Mouse (Mus musculus): ENCODE results near the gene Entpd1.
"Not testable (repeated sequence)": the region's sequence is repeated elsewhere in the genome, so short reads cannot be mapped to it uniquely, and the experiment has no call there.

Gene Entpd1

GRCm38 (mm10) chr19:40611830-40612506, at the start of gene Entpd1, which contains the start of gene Tctn3:
Gene Entpd1 (plus strand): TSS chr19:40612366.
Gene Tctn3 (minus strand): TSS chr19:40612233.
- peak; percentile 96 to 98 for DNase-seq

DNA sequence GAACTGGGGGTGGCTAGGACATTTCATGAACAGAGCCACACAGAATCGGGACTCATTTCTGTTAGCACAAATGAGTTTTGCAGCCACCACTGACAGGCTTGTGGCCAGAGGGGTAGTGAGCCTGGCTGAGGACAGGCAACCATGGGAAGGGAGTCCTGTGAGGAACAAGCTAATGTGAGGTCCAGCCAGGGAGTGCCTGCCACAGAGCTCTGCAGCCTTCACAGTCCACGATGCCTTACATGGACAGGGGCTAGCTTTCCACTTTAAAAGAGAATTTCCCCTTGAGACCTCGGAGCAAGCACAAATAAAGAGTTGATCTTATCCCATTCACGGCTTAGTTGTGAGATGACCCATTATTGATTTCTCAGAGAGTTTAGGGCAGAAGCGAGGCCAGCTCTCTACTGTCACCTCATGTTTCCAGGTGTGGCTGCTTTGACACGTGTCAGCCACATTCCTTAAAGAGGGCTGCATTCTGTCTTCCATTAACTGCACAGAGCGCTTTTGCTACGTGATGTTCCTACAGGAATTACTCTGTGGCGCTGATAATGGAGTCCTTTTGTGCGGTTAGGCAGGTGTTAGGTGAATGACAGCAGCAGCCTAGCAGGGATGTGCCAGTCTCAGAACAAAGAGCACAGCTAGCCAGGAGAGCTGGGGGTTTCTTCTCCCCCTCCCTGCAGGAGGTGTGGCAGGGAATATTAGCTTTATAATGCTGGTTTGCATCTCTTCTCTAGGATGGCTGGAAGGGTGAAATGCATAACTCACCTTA, 48.1 kb upstream of the Entpd1 start:
- DNase-seq, result no peak

DNA sequence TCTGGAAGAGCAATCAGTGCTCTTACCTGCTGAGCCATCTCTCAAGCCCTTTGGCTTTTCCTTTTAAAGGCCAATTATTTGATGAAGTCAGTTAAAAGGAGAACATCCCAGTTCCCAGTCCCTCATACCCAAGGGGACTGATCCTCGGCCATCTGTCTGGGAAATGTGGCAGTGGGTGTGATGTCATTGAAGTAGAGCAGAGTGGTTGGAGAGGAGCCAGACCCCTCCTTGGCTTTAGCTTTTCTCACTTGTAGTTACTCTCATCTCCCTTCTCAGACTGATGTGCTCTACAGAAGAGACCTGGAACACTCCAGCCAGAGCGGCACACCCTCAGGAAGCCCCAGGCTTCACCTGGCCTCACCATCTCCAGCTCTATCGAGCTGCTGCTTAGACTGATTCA, 44.5 kb upstream of the Entpd1 start:
- peak; percentile 33 to 40 for DNase-seq

GRCm38 (mm10) chr19:40570726-40571125, 41.4 kb upstream of the Entpd1 start:
- no peak for DNase-seq

DNA sequence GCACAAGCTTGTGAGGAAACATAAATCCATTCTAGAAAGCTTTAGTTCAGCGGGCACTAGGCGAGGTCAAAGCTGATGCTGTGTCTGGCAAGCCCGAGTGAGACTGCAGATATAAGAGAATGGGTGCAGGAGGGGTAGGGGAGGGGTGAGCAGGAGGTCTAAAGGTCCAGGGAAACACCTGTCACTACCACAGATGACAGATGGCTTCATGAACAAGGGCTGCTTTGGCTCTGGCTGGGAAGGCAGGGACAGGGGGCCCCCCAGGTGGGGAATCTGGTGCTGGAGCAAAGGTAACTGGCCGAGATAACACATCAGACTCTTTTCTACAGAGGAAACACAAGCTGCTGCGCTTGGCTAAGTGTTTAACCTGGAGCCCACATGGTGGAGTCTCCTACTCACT, 36.7 kb upstream of the Entpd1 start:
- DNase-seq, result peak; percentile 47 to 62

- DNase-seq, result no peak
These were observed 31.3 kb upstream of the Entpd1 start for GRCm38 (mm10) chr19:40580902-40581301.

DNA sequence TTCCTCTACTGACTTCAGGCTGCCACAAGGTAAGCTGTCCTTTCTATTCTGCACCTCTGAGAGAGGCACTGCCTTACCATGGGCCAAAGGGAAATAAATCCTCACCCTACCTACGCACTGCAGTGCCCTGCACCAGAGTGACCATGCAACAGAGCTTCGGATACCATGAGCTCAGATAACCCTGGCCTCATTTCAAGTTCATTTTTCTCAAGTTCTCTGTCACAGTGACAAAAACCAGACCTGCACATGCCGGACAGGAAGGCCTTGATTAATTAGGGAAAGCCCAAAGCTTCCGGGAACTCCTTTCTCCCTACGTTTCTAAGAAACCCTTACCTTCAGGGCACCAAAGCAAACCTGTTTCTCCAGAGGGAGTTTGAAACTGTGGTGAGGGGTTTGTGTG, 30.5 kb upstream of the Entpd1 start:
- DNase-seq, result no peak

- DNase-seq, result no peak
These were observed 25.3 kb upstream of the Entpd1 start for GRCm38 (mm10) chr19:40586908-40587307.

DNA sequence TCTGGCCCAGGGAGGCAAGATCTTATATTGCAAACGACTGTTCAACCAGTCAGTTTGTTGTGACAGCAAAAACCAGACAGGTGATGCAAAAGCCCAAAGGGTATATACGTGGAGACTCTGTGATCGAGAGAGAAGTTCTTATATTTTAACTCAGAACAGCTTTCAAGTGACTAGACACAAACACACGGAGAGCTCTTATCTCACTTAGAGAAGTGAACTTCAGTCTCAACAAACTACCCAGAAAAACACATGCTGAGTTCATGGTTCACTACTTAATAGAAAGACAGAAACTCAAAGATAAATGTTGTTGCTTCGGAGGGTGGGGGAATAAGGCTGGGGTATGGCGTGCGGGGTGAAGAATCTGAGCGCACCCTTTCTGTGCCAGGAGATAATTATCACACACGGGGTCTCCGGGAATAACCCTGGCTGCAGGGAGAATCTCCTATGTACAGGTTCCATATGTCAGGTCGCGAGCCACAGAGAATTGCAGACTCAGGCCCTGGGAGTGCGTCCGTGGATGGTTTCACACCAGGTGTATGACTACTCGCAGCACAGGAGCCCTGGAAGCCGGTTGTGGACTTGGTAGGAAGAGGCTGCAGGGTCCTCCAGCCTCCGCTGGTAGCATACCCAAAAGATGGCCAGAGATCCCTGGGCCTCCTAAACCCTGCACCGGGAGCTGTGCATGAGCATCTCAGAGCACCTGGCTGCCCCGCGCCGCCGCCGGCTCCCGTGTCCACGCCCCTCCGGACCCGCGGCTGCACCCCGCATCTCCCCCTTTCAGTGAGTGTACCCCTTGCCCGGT, 24.5 kb upstream of the Entpd1 start:
- DNase-seq, result no peak

GRCm38 (mm10) chr19:40588293-40588654, 23.9 kb upstream of the Entpd1 start, which contains the start of gene Aldh18a1:
Gene Aldh18a1 (minus strand): TSS chr19:40588463.
- DNase-seq, result peak; percentile 89 to 97

GRCm38 (mm10) chr19:40588847-40589529, 23.2 kb upstream of the Entpd1 start:
- DNase-seq, result peak; percentile 84 to 85

DNA sequence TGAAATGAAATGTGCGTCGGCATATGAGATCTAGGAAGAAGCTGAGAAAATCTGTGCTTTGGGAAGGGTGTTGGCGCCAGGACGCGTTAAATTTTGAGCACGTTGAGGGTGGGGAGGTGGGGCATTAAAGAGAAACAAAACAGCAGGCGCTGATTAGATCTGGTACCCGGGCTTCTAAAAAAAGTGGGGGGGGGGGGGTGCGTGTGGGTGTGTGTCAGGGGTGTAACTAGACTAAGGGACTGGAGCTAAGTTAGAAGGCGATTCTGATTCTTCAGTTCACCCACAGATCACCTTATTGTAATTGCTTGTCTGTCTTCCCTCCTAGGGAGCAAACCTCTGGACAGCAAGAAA, 22.7 kb upstream of the Entpd1 start:
- no peak for DNase-seq

DNA sequence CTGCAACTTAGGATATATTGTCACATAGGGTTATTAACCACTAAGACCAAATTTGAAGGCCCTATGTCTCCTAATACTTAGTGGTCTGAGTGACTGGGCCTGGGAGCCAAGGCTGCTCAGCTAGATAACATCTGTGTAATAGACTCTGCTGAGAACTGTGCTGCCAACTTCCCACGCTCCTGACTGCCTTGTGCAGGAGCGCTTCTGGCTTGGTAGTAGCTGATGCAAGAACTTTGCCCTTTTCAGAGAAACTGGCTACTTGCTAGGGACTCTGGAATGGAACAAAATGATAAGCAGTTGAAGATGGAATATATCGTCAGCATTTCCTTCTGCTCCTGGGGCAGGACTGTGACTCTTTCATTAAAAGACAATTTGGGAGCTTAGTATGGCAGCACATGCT, 16.9 kb upstream of the Entpd1 start:
- no peak for DNase-seq

DNA sequence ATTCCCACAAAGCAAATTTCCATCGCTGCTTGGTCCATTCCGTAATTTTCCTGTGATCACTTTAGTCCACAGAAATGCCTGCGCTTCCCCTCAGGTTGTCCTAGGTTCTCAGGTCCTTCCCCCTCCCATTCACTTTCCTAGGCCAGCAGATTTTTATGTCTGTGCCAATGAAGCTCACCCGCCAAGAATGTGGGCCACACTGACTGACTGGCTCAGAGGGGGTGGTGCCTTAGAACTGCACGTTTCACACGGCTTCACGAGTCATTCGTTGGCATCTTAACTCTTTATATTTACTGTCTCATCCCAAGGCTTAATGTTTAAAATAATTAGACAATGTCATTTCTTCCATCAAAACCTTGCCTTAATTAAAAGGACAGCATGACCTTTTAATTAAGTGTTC, 16.3 kb upstream of the Entpd1 start:
- no peak for DNase-seq

DNA sequence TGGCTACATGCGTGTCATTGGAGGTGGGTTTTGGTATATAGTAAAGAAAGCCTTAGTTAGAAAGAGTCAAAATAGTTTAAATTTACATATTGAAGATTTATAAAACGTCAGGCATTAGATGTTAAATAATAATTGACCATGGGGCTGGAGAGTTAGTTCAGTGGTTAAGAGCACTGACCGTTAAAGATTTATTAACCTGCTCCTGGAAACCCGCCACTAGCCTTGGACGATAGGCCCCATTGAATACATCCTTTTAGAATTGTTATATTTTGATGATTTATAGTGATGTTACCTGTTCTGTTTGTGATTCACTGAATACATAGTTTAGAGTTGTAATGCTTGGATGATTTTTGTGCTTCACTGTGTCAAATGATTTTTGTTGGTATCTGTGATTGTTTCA, 11.3 kb upstream of the Entpd1 start:
- DNase-seq, result not testable (repeated sequence)

- no peak for DNase-seq
These were observed 10.3 kb upstream of the Entpd1 start for GRCm38 (mm10) chr19:40601870-40602269.

- DNase-seq, result no peak
These were observed 7.0 kb upstream of the Entpd1 start for GRCm38 (mm10) chr19:40605189-40605588.

DNA sequence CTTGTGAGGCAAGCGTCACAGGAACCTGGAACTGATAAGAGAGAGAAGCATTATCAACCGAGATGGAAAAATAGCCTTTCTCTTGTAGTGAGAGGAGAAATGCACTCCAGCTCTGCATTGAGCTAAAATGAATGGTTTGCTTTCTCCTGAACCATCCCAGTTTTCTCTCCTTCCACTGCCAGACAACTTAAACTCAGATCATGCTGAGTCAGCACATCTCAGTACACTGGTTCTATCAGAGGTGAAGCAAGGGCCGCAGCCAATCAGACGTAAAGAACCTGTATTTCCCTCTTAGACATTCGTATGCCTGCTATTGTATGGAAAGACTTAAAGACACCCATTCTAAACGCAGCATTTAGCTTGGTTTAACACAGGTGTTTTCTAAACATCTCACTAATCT, 4.5 kb upstream of the Entpd1 start:
- DNase-seq, result no peak

DNA sequence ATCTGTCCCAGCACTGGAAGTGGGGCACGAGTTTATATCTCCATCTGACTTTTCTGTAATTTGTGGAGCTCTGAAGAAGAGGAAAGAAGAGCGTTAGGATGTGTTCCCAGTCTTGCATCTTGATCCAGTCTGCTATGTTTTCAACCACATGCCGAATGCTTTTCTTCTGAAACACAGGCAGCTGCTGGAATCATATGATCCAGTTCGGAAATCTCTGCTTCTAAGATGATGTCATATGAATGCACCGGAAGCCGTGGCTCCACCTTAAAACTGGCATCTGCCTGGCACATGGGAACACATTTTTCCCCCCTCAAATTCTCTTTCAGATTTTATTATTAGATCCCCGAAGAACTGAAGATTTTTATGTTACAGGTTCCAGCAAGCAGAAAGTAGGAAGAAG, 2.6 kb downstream of the Entpd1 start:
- no peak for DNase-seq

- DNase-seq, result no peak
These were observed 3.9 kb downstream of the Entpd1 start for GRCm38 (mm10) chr19:40616021-40616420.

GRCm38 (mm10) chr19:40621616-40622015, 9.4 kb downstream of the Entpd1 start:
- DNase-seq, result not testable (repeated sequence)

GRCm38 (mm10) chr19:40625935-40626334, 13.8 kb downstream of the Entpd1 start:
- no peak for DNase-seq

DNA sequence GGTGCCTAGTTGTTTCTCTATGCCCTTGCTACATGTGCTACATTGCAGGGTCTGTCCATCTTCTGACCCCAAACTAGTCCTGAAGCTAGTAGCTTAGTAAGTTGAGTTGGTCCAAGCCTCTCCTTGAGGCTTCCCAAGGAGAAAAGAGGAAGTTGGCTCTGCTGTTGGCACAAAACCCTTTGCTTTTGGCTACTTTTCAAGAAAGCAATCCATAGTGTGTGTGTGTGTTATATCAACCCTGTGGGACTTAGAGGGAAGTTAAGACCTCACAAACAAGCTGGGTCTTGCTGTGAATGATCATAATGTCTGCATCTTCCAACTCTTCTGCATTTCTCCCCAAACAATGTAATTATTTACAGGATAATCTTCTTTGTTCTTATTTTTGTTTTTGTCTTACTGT, 16.8 kb downstream of the Entpd1 start:
- no peak for DNase-seq
